Mouse (Mus musculus) kidney, postnatal 0 days (tissue): ENCODE measurements around the gene Ly6g5b. TPM values are rescaled to one million over a fixed set of nuclear protein-coding genes. Genes with fewer than 3 reads are reported as not detected.

ENCODE experiments used
- ATAC-seq: fragments of 200-750 bp; cut with Nextera tagmentation; replicated peaks from 2 replicates; pipeline ENCODE4 v1.8.0; 2017; ENCODE audit warnings: low read depth, moderate number of reproducible peaks, moderate TSS enrichment, moderate library complexity; ENCODE audit not compliant: low FRiP score
- DNase-seq: peaks from one replicate; pipeline ENCODE4 v3.0.0-alpha.2; 2016; ENCODE audit warnings: low spot score
- H3K27ac ChIP-seq: fragments of 300-500 bp; sonication (generic); 2 replicates; pipeline ENCODE4 v1.5.1; 2014; ENCODE audit warnings: mild to moderate bottlenecking
- H3K27me3 ChIP-seq: fragments of 300-500 bp; sonication (generic); 2 replicates; pipeline ENCODE4 v1.6.1; 2014; ENCODE audit warnings: low read length, mixed read lengths; ENCODE audit not compliant: insufficient read depth
- H3K36me3 ChIP-seq: fragments of 300-500 bp; sonication (generic); 2 replicates; pipeline ENCODE4 v1.6.1; 2014; ENCODE audit warnings: low read length, mixed read lengths; ENCODE audit not compliant: insufficient read depth
- H3K4me1 ChIP-seq: fragments of 300-500 bp; sonication (generic); replicated peaks from 2 replicates; pipeline ENCODE4 v1.6.1; 2014; ENCODE audit warnings: antibody characterized with exemption, low read length, mixed read lengths; ENCODE audit not compliant: insufficient read depth
- H3K4me2 ChIP-seq: fragments of 300-500 bp; sonication (generic); 2 replicates; pipeline ENCODE4 v1.6.1; 2014; ENCODE audit warnings: mild to moderate bottlenecking, low read length, moderate library complexity, mixed read lengths
- H3K4me3 ChIP-seq: fragments of 300-500 bp; sonication (generic); replicated peaks from 2 replicates; pipeline ENCODE4 v1.5.1; 2014; ENCODE audit warnings: low read depth, low read length
- H3K9ac ChIP-seq: fragments of 300-500 bp; sonication (generic); 2 replicates; pipeline ENCODE4 v1.6.1; 2014; ENCODE audit warnings: low read depth, low read length
- H3K9me3 ChIP-seq: fragments of 300-500 bp; sonication (generic); replicated peaks from 2 replicates; pipeline ENCODE4 v1.6.1; 2016; ENCODE audit warnings: low read length, inconsistent platforms, mixed read lengths
- CTCF ChIP-seq: IDR thresholded peaks from 2 replicates; pipeline ENCODE4 v1.5.1; 2016; ENCODE audit warnings: antibody characterized with exemption, low read depth, mild to moderate bottlenecking, moderate library complexity
- WGBS: fragments of 180-500 bp; shearing (Covaris S2); extraction: QIAGEN DNeasy Blood & Tissue Kit; methylation state at CpG from one replicate; pipeline ENCODE4 v1.1.7; 2014; 5-methylcytosine and 5-hydroxymethylcytosine counted together
- polyA plus RNA-seq: library from polyadenylated mRNA; unstranded; fragments of >200 nt; fragmentation: Nextera tagmentation; extraction: Ambion mirVana; gene quantifications from 2 replicates; pipeline ENCODE4 v1.2.1, GENCODE M21; 2015

Ly6g5b gene
- polyA plus RNA-seq, 1 experiment from 2014 or later = 1.1 TPM

DNA sequence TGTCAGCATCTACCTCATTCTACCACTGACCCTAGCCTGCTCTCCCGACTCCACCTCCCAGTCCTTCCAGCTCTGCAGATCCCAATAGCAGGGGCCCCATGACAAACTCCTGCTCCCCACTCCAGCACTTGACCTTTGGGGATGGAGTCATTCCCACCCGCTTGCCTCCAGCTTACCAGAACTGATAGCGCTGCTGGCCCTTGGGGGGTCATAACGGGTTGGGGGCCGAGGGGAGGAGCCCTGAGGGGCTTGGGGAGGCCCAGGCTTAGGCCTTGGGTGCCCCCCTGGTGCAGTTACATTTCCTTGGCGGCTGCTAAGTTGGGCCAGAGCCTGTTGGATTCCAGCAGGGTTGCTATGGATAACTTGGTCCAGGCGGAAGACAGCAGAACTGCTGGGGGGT, 39.4 kb upstream of the Ly6g5b start:
- WGBS = 93% methylated on average over 7 of the region's 7 CpGs
- Histone ChIP-seq H3K4me1 (no peaks in the 10 kb centered on the region), H3K4me2 (no peak overlapping the region), H3K36me3 (peaks cover 94% of the 10 kb centered on the region), H3K9ac (no peak overlapping the region), H3K27ac (no peak overlapping the region), H3K27me3 (no peaks in the 10 kb centered on the region), H3K9me3 (no peaks in the 10 kb centered on the region), H3K4me3 (no peak overlapping the region)
- ATAC-seq (no peak; the same call in 1 of the 2 replicates), DNase-seq (no peak)
- no peak for TF ChIP-seq CTCF

DNA sequence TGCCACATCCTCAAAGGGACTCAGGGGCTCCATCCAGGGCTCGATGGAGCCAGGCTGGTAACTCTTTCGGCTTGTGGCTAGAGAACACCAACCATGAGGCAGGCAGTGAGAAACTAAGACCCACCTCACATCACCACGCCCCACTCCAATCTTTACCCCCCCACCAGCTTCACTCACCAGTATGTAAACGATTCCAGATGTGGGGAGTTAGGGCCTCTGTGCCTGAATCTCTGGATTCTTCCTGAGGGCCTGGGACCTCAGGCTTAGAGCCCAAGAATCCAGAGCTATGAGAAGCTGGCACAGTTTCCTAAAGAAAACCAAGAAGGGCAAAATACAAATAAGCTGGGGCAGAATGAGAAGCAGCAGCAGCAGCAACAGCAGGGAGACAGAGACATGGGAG, 38.7 kb upstream of the Ly6g5b start:
- Histone ChIP-seq H3K36me3 (peaks cover 93% of the 10 kb centered on the region), H3K9ac (no peak overlapping the region), H3K4me3 (no peak overlapping the region), H3K9me3 (no peaks in the 10 kb centered on the region), H3K27me3 (no peaks in the 10 kb centered on the region), H3K27ac (no peak overlapping the region), H3K4me2 (no peak overlapping the region), H3K4me1 (no peaks in the 10 kb centered on the region)
- DNase-seq (no peak), ATAC-seq (no peak)
- TF ChIP-seq CTCF = no peak
- WGBS = 83% methylated on average over 4 of the region's 4 CpGs

DNA sequence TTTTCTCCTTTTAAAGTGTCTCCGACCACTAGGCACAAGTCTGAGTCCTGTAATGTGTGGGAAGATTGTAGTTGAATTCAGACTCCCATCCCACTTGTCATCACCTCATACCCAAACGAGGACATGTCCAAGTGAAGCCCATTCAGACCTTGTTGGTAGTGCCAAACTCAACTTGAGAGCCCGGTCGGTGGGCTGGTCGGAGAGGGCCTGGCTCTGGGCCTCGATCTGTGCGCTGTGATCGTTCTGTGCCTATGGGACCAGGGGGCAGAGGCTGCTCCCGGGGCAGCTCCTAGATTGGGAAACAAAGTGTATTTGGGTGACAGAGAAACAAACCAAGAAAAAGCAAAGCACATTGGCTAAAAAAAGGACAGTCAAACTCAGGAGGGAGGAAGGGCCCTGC, 37.8 kb upstream of the Ly6g5b start:
- H3K27me3 ChIP-seq = no peaks in the 10 kb centered on the region
- no peak for DNase-seq
- TF ChIP-seq CTCF = no peak
- H3K9ac ChIP-seq = no peak overlapping the region
- no peaks in the 10 kb centered on the region for H3K9me3 ChIP-seq
- H3K4me2 ChIP-seq = no peak overlapping the region
- no peak for ATAC-seq
- H3K27ac ChIP-seq = no peak overlapping the region
- WGBS = 87% methylated on average over 9 of the region's 9 CpGs
- H3K4me1 ChIP-seq = no peaks in the 10 kb centered on the region
- H3K36me3 ChIP-seq = peaks cover 93% of the 10 kb centered on the region
- no peak overlapping the region for H3K4me3 ChIP-seq

DNA sequence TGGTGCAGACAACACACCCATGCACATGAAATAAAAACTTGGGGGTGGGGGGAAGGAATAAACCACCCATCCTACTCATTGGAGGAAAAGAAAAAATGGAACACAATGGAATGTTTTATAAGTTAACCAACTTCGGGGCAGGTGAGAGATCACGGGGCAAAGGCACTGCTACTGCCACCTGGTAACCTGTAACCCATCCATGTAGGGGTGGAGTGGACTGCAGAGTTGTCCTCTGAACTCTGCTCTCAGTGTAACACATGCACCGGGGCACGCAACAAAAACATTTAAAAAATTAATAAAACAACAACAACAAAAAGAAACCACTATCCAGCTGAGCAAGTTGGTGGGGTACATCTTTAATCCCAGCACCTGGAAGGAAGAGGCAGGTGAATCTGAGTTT, 36.9 kb upstream of the Ly6g5b start:
- no peak for DNase-seq
- WGBS = 84% methylated on average over 4 of the region's 4 CpGs
- peaks cover 90% of the 10 kb centered on the region for H3K36me3 ChIP-seq
- no peak for TF ChIP-seq CTCF
- H3K4me1 ChIP-seq = no peaks in the 10 kb centered on the region
- H3K9ac ChIP-seq = no peak overlapping the region
- H3K27ac ChIP-seq = no peak overlapping the region
- no peak overlapping the region for H3K4me3 ChIP-seq
- H3K9me3 ChIP-seq = no peaks in the 10 kb centered on the region
- no peaks in the 10 kb centered on the region for H3K27me3 ChIP-seq
- no peak for ATAC-seq
- no peak overlapping the region for H3K4me2 ChIP-seq

DNA sequence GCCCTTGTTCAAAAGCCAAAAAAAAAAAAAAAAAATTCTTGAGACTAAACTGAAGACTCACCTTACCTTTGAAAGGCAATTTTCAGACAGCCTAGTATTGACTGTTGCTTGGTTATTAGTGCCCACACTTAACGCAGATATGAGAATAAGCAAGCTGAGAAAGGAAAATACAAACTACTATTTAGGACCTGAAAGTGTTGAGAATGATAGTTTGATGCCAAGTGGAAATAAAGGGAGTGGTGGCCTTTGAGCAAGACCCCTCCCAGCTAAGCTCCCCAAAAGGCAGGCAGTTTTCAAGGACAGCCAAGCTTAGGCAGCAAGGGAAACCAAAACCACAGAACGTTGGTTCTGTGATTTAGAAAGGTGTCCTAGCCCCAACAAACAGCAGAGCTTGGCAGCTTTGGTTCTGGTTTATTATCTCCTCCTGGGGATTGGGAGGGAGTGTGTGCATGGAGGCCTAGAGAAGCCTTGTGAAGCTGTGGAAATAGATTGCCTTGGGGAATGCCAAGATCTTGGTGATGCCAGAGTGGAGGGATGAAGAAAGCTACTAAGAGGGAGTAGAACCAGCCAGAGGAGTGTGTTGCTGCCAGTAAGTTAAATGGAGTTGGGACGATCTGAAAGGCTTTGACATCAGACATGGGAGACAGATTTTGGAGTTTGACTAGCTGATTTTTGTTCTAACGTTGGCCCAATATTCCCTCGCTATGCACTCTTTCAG, 32.9 kb upstream of the Ly6g5b start:
- no peaks in the 10 kb centered on the region for H3K9me3 ChIP-seq
- peaks cover 87% of the 10 kb centered on the region for H3K36me3 ChIP-seq
- no peaks in the 10 kb centered on the region for H3K27me3 ChIP-seq
- no peaks in the 10 kb centered on the region for H3K4me1 ChIP-seq
- no peak overlapping the region for H3K4me2 ChIP-seq
- DNase-seq (no peak), ATAC-seq (no peak)
- H3K27ac ChIP-seq = 0 out of 2 replicates have a peak overlapping the region, but pooled peaks have one; percentile 19
- 61% methylated on average over 5 of the region's 5 CpGs for WGBS
- no peak for TF ChIP-seq CTCF
- no peak overlapping the region for H3K4me3 ChIP-seq
- no peak overlapping the region for H3K9ac ChIP-seq

DNA sequence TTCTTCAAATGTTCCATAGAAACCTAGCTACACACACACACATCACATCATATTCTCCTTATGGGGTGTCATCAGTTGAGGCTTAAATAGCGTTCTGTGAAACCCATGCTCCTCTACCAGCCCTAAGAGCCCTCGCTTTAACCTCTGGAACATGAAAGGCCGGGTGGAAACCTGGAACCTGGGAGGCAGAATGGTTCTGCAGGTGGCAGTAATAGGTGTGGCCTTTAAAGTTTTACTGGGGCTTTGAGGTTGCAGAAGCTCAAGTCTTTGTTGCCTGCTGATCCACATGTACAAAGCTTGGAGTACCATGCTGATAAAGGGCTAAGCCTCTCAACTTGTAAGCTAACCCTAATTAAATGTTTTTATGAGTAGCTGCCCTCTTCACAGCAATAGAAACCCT, 32.1 kb upstream of the Ly6g5b start:
- Histone ChIP-seq H3K9ac (no peak overlapping the region), H3K4me3 (no peak overlapping the region), H3K4me2 (no peak overlapping the region), H3K4me1 (no peaks in the 10 kb centered on the region), H3K9me3 (no peaks in the 10 kb centered on the region), H3K27me3 (no peaks in the 10 kb centered on the region), H3K27ac (no peak overlapping the region), H3K36me3 (peaks cover 87% of the 10 kb centered on the region)
- ATAC-seq (no peak), DNase-seq (no peak)
- WGBS = 47% methylated on average over 3 of the region's 3 CpGs
- TF ChIP-seq CTCF = no peak

DNA sequence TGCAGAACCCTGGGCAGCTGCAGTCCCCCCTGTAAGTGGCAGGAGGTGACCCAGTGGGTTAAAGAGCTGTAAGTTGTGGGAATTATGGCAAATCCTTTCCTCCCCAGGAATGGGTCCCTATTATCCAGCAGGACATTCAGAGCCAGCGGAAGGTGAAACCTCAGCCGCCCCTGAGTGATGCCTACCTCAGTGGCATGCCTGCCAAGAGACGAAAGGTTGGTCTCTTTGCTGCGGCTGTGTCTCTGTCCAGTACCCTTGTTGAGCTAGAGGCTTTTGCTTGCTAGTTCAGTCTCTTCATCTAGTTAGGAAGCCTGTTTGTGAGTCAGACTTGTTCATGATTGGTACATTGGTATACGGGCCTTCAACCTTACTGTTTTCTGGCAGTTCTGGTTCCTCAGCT, 30.9 kb upstream of the Ly6g5b start:
- H3K9ac ChIP-seq = no peak overlapping the region
- no peaks in the 10 kb centered on the region for H3K4me1 ChIP-seq

More for the DNA sequence above, 30.9 kb upstream of the Ly6g5b start:
- WGBS = 77% methylated on average over 5 of the region's 5 CpGs
- Histone ChIP-seq H3K27me3 (no peaks in the 10 kb centered on the region), H3K4me2 (no peak overlapping the region), H3K9me3 (no peaks in the 10 kb centered on the region), H3K36me3 (peaks cover 90% of the 10 kb centered on the region), H3K27ac (no peak overlapping the region), H3K4me3 (no peak overlapping the region)
- ATAC-seq (no peak), DNase-seq (no peak)
- TF ChIP-seq CTCF = no peak
